Mouse (Mus musculus): ENCODE data around the gene Ch25h. TPM values are rescaled to one million over a fixed set of nuclear protein-coding genes. Genes with fewer than 3 reads are reported as not detected.

The Ch25h gene
- 7.7 and 10.1 TPM in 2 replicates for polyA plus RNA-seq (2012; rRNA removed)

GRCm38 (mm10) chr19:34474991-34475971, at the start of gene Ch25h:
TSS of gene Ch25h (minus strand) at chr19:34475164.

Other genes starting within 250 kb of the Ch25h start
- gene Acta2, start 219.6 kb downstream of the Ch25h start, polyA plus RNA-seq (2012; rRNA removed): 1,026 and 1,260 TPM in 2 replicates
- 0.14 and 0.18 TPM in 2 replicates for gene Fas, start 184.5 kb downstream of the Ch25h start, polyA plus RNA-seq (2012; rRNA removed)
- gene Lipa, start 52.3 kb upstream of the Ch25h start, polyA plus RNA-seq (2012; rRNA removed): 4.0 and 6.2 TPM in 2 replicates
- 0.09 TPM in 1 of 2 replicates, not detected in the other for gene Ifit2, start 75.5 kb upstream of the Ch25h start, polyA plus RNA-seq (2012; rRNA removed)
- gene Ifit3, start 108.4 kb upstream of the Ch25h start, polyA plus RNA-seq (2012; rRNA removed): 0.11 and 0.32 TPM in 2 replicates
- 0.52 and 0.78 TPM in 2 replicates for gene Ifit1bl1, start 126.8 kb upstream of the Ch25h start, polyA plus RNA-seq (2012; rRNA removed)
- 0.09 and 0.29 TPM in 2 replicates for gene Ifit3b, start 132.8 kb upstream of the Ch25h start, polyA plus RNA-seq (2012; rRNA removed)
- not detected in 2 replicates for gene Ifit1bl2, start 165.6 kb upstream of the Ch25h start, polyA plus RNA-seq (2012; rRNA removed)
- gene Ifit1, start 165.7 kb upstream of the Ch25h start, polyA plus RNA-seq (2012; rRNA removed): 0.75 and 0.90 TPM in 2 replicates

Data from stomach, adult 2 months (tissue).